Comparison of ENCODE assay signal across 8 mouse cellular contexts in genomic region chr11:120240941-120241890, GRCm38 (mm10). TPM values are rescaled to one million over a fixed set of nuclear protein-coding genes. Genes with fewer than 3 reads are reported as not detected.
DNase-seq lines count a peak whose midpoint lies in the region; ATAC-seq and TF ChIP-seq lines count a peak whose summit lies in the region.

No protein-coding gene starts in this region.

- H3K4me3 ChIP-seq in cortical plate, adult 2 months (ENCODE audit: insufficient read depth, low read length): peak overlapping the region; percentile 8
- H3K4me3 ChIP-seq in hindbrain, embryonic 11.5 days (ENCODE audit: low read depth, low read length): peak overlapping the region; percentile 87
- no peak overlapping the region for H3K4me3 ChIP-seq in liver, embryonic 14.5 days (ENCODE audit: insufficient read depth in 1 of 2, low read depth in 2 of 2, low read length in 2 of 2)

- no peak for TF ChIP-seq POLR2A in cortical plate, adult 2 months (IDR thresholded peaks at IDR 0.05; ENCODE audit: extremely low read depth, insufficient read depth, low read length)

- no peaks in the 10 kb centered on the region for H3K36me3 ChIP-seq in hindbrain, embryonic 11.5 days (ENCODE audit: control insufficient read depth, insufficient read depth, low read length)
- no peaks in the 10 kb centered on the region for H3K36me3 ChIP-seq in liver, embryonic 14.5 days (replicated peaks; ENCODE audit: control insufficient read depth, insufficient read depth, low read depth)

- no peaks in the 10 kb centered on the region for H3K27me3 ChIP-seq in hindbrain, embryonic 11.5 days (ENCODE audit: control insufficient read depth, insufficient read depth, low read length)
- peaks cover 45% of the 10 kb centered on the region for H3K27me3 ChIP-seq in liver, embryonic 14.5 days (ENCODE audit: control insufficient read depth, insufficient read depth, low read length)

- peaks cover 6% of the 10 kb centered on the region; the same call in 1 of the 2 replicates for H3K4me1 ChIP-seq in cortical plate, adult 2 months (ENCODE audit: control insufficient read depth, insufficient read depth, low read length)
- H3K4me1 ChIP-seq in hindbrain, embryonic 11.5 days (replicated peaks; ENCODE audit: control insufficient read depth, insufficient read depth, low read length): peaks cover 42% of the 10 kb centered on the region
- 0 out of 4 replicates have a peak, but pooled peaks cover 0 to 2% of the 10 kb centered on the region in 2 experiments for H3K4me1 ChIP-seq in liver, embryonic 14.5 days (replicated peaks; ENCODE audit: control insufficient read depth in 2 of 2, insufficient read depth in 2 of 2, low read length in 1 of 2)

- WGBS in hindbrain, embryonic 11.5 days: 15% methylated on average over 29 of the region's 29 CpGs
- 53% methylated on average over 29 of the region's 29 CpGs for WGBS in liver, embryonic 14.5 days (ENCODE audit: insufficient replicate concordance)

- no peak for ATAC-seq in hindbrain, embryonic 11.5 days (ENCODE audit: low FRiP score)
- no peak for ATAC-seq in liver, embryonic 14.5 days (ENCODE audit: insufficient read depth)

- intact Hi-C loops in heart, postnatal 36 days (cut with DNase I): no loop called here

- no peak for TF ChIP-seq CTCF in cortical plate, adult 2 months (IDR thresholded peaks at IDR 0.05; ENCODE audit: extremely low read depth, insufficient read depth, low read length)
- TF ChIP-seq CTCF in liver, embryonic 14.5 days (IDR thresholded peaks at IDR 0.05; ENCODE audit: low read depth): no peak

- H3K27ac ChIP-seq in cortical plate, adult 2 months (ENCODE audit: insufficient read depth, low read length): no peak overlapping the region
- H3K27ac ChIP-seq in hindbrain, embryonic 11.5 days (ENCODE audit: low read depth, low read length): peak overlapping the region; percentile 99
- H3K27ac ChIP-seq in liver, embryonic 14.5 days: no peak overlapping the region

- no peaks in the 10 kb centered on the region for H3K9me3 ChIP-seq in hindbrain, embryonic 11.5 days (ENCODE audit: control insufficient read depth, low read length)
- H3K9me3 ChIP-seq in liver, embryonic 14.5 days (ENCODE audit: control insufficient read depth, low read length): no peaks in the 10 kb centered on the region

- no peak for TF ChIP-seq EP300 in liver, embryonic 14.5 days (IDR thresholded peaks at IDR 0.05; ENCODE audit: low read depth)

- DNase-seq in heart, adult 11 months: peak; percentile 94
- DNase-seq in heart, postnatal 36 days: no peak
- DNase-seq in hindbrain, embryonic 11.5 days (ENCODE audit: low spot score): peak; percentile 76
- no peak for DNase-seq in liver, embryonic 14.5 days (ENCODE audit: low read depth in 3 of 3, low spot score in 3 of 3)
- no peak for DNase-seq in spleen, postnatal 10 days (ENCODE audit: low spot score in 2 of 2)
- DNase-seq in gastrocnemius, adult 18-20 months (ENCODE audit: low spot score): no peak
- DNase-seq in left cerebral cortex, adult 8-10 months (ENCODE audit: low spot score in 2 of 2): no peak

- peak overlapping the region; percentile 100 for H3K9ac ChIP-seq in hindbrain, embryonic 11.5 days (ENCODE audit: low read depth, low read length)
- H3K9ac ChIP-seq in liver, embryonic 14.5 days (replicated peaks): no peak overlapping the region

- peak overlapping the region; percentile 95 for H3K4me2 ChIP-seq in hindbrain, embryonic 11.5 days (replicated peaks; ENCODE audit: low read depth, low read length)
- H3K4me2 ChIP-seq in liver, embryonic 14.5 days (ENCODE audit: low read depth): peak overlapping the region; percentile 11; the same call in 1 of the 2 replicates

RNA-seq across cellular contexts. Expression of gene Bahcc1, which starts 8.5 kb away (rescaled TPM):
- 10 to 100 TPM in 1 of 2 experiments, 1 to 10 TPM in 1; 8.5 to 11.2 TPM for total RNA-seq in heart, postnatal 36 days (2021)
- polyA plus RNA-seq in cortical plate, adult 2 months (2012; rRNA removed): 10.1 and 10.2 TPM in 2 replicates
- 18.1 and 23.1 TPM in 2 replicates for polyA plus RNA-seq in hindbrain, embryonic 11.5 days (2014; fragmentation: Nextera tagmentation; extraction: Ambion mirVana)
- polyA plus RNA-seq in liver, embryonic 14.5 days (2012; rRNA removed): 1.5 and 1.6 TPM in 2 replicates
- polyA plus RNA-seq in liver, embryonic 14.5 days (2014; fragmentation: Nextera tagmentation; extraction: Ambion mirVana): 0.75 and 1.2 TPM in 2 replicates
- total RNA-seq in gastrocnemius, adult 18-20 months (2021): 1 to 10 TPM; 3.4 to 4.6 TPM
- 10 to 100 TPM; 20.8 to 23.0 (median 21.6) TPM for total RNA-seq in left cerebral cortex, adult 8-10 months (2022)

Comparison
In these comparisons a context has a peak if more than half of its experiments do, and no peak if none do; other contexts are left out.
1. DNase-seq: peak in heart, adult 11 months (single experiment) and hindbrain, embryonic 11.5 days (single experiment); none in heart, postnatal 36 days (0 of 2), liver, embryonic 14.5 days (0 of 3), spleen, postnatal 10 days (0 of 2), gastrocnemius, adult 18-20 months (single experiment) and left cerebral cortex, adult 8-10 months (0 of 2).
2. H3K4me3 ChIP-seq: peak in cortical plate, adult 2 months (single experiment) and hindbrain, embryonic 11.5 days (single experiment); none in liver, embryonic 14.5 days (0 of 2).